Mouse (Mus musculus) adrenal gland (tissue): ENCODE data around the gene Apba1.

Experiments
- intact Hi-C: fragments of 180-260 bp; cut with DNase I; formaldehyde crosslinking; loops from one replicate; pipeline ENCODE4 v1.15.1; 2025

Apba1 gene

GRCm38 (mm10) chr19:23922601-23923000, 163.9 kb downstream of the Apba1 start:
- intact Hi-C loops = no loop called here

- intact Hi-C loops = no loop called here
These were observed 165.4 kb downstream of the Apba1 start for GRCm38 (mm10) chr19:23924057-23924456.

GRCm38 (mm10) chr19:23924791-23925190, 166.1 kb downstream of the Apba1 start:
- intact Hi-C loops = no loop called here

GRCm38 (mm10) chr19:23925541-23925940, 166.9 kb downstream of the Apba1 start:
- intact Hi-C loops = no loop called here

- intact Hi-C loops = no loop called here
These were observed 172.1 kb downstream of the Apba1 start for GRCm38 (mm10) chr19:23930826-23931225.

GRCm38 (mm10) chr19:23941422-23941949, 182.8 kb downstream of the Apba1 start:
- intact Hi-C loops = no loop called here

- intact Hi-C loops = no loop called here
These were observed 184.2 kb downstream of the Apba1 start for GRCm38 (mm10) chr19:23942886-23943285.

- intact Hi-C loops = no loop called here
These were observed 187.5 kb downstream of the Apba1 start for GRCm38 (mm10) chr19:23946026-23946685.

- intact Hi-C loops = no loop called here
These were observed 188.1 kb downstream of the Apba1 start for GRCm38 (mm10) chr19:23946751-23947150.

- intact Hi-C loops = no loop called here
These were observed 189.2 kb downstream of the Apba1 start for GRCm38 (mm10) chr19:23947871-23948270.

- intact Hi-C loops = no loop called here
These were observed 189.8 kb downstream of the Apba1 start for GRCm38 (mm10) chr19:23948301-23949000.

GRCm38 (mm10) chr19:23955461-23955860, 196.8 kb downstream of the Apba1 start:
- intact Hi-C loops = no loop called here

GRCm38 (mm10) chr19:23956299-23956975, 197.8 kb downstream of the Apba1 start:
- intact Hi-C loops = no loop called here

- intact Hi-C loops = no loop called here
These were observed 198.9 kb downstream of the Apba1 start for GRCm38 (mm10) chr19:23957563-23957962.

GRCm38 (mm10) chr19:23958925-23959324, 200.2 kb downstream of the Apba1 start:
- intact Hi-C loops = no loop called here

- intact Hi-C loops = loop anchor here (2.0 to 10.0 kb wide), 2 partner anchors 99 to 385 kb away; no protein-coding TSS in a partner anchor
These were observed 201.2 kb downstream of the Apba1 start for GRCm38 (mm10) chr19:23959870-23960269.

- intact Hi-C loops = loop anchor here (2.0 to 10.0 kb wide), 2 partner anchors 99 to 385 kb away; no protein-coding TSS in a partner anchor
These were observed 201.6 kb downstream of the Apba1 start for GRCm38 (mm10) chr19:23960275-23960674.

- intact Hi-C loops = loop anchor here (1.0 to 10.0 kb wide), 3 partner anchors 60 to 386 kb away; no protein-coding TSS in a partner anchor
These were observed 202.3 kb downstream of the Apba1 start for GRCm38 (mm10) chr19:23960831-23961447.

- intact Hi-C loops = loop anchor here (1.0 to 10.0 kb wide), 3 partner anchors 60 to 387 kb away; no protein-coding TSS in a partner anchor
These were observed 202.8 kb downstream of the Apba1 start for GRCm38 (mm10) chr19:23961516-23961915.

- intact Hi-C loops = loop anchor here (10.0 kb wide), 1 partner anchor 390 kb away; no protein-coding TSS in a partner anchor
These were observed 205.8 kb downstream of the Apba1 start for GRCm38 (mm10) chr19:23964401-23964910.

- intact Hi-C loops = loop anchor here (10.0 kb wide), 1 partner anchor 392 kb away; no protein-coding TSS in a partner anchor
These were observed 207.7 kb downstream of the Apba1 start for GRCm38 (mm10) chr19:23966376-23966775.
